Mouse (Mus musculus) hindbrain, postnatal 0 days (tissue): ENCODE measurements around the gene Abcd4. TPM values are rescaled to one million over a fixed set of nuclear protein-coding genes. Genes with fewer than 3 reads are reported as not detected.

ENCODE experiments used
- ATAC-seq: fragments of 200-750 bp; cut with Nextera tagmentation; 2 replicates; pipeline ENCODE4 v1.8.0; 2017; ENCODE audit warnings: mild to moderate bottlenecking, moderate TSS enrichment, moderate library complexity
- DNase-seq: peaks from one replicate; pipeline ENCODE4 v3.0.0-alpha.2; 2015; ENCODE audit warnings: low spot score
- H3K27ac ChIP-seq: fragments of 300-500 bp; sonication (generic); 2 replicates; pipeline ENCODE4 v1.5.1; 2014; ENCODE audit warnings: mild to moderate bottlenecking
- H3K27me3 ChIP-seq: fragments of 300-500 bp; sonication (generic); 2 replicates; pipeline ENCODE4 v1.6.1; 2014; ENCODE audit warnings: low read length, mixed read lengths; ENCODE audit not compliant: insufficient read depth
- H3K36me3 ChIP-seq: fragments of 300-500 bp; sonication (generic); 2 replicates; pipeline ENCODE4 v1.6.1; 2014; ENCODE audit warnings: low read length, mixed read lengths; ENCODE audit not compliant: insufficient read depth
- H3K4me1 ChIP-seq: fragments of 300-500 bp; sonication (generic); 2 replicates; pipeline ENCODE4 v1.6.1; 2014; ENCODE audit warnings: antibody characterized with exemption, low read length, mixed read lengths; ENCODE audit not compliant: insufficient read depth
- H3K4me2 ChIP-seq: fragments of 300-500 bp; sonication (generic); 2 replicates; pipeline ENCODE4 v1.6.1; 2014; ENCODE audit warnings: low read depth, mild to moderate bottlenecking, low read length, moderate library complexity, mixed read lengths
- H3K4me3 ChIP-seq: fragments of 300-500 bp; sonication (generic); 2 replicates; pipeline ENCODE4 v1.5.1; 2014; ENCODE audit warnings: low read length
- H3K9ac ChIP-seq: fragments of 300-500 bp; sonication (generic); replicated peaks from 2 replicates; pipeline ENCODE4 v1.6.1; 2014; ENCODE audit warnings: mild to moderate bottlenecking, low read length, moderate library complexity, mixed read lengths
- H3K9me3 ChIP-seq: fragments of 300-500 bp; sonication (generic); 2 replicates; pipeline ENCODE4 v1.6.1; 2016; ENCODE audit warnings: low read length, mixed read lengths
- CTCF ChIP-seq: IDR thresholded peaks from 2 replicates; pipeline ENCODE4 v1.5.1; 2016; ENCODE audit warnings: antibody characterized with exemption, control low read depth, low read depth
- WGBS: fragments of 180-500 bp; shearing (Covaris S2); extraction: QIAGEN DNeasy Blood & Tissue Kit; methylation state at CpG from one replicate; pipeline ENCODE4 v1.1.7; 2014; 5-methylcytosine and 5-hydroxymethylcytosine counted together
- polyA plus RNA-seq: library from polyadenylated mRNA; unstranded; fragments of >200 nt; fragmentation: Nextera tagmentation; extraction: Ambion mirVana; gene quantifications from 2 replicates; pipeline ENCODE4 v1.2.1, GENCODE M21; 2015
- total RNA-seq: library from RNA; depleted of rRNA; stranded (reverse); fragments of >200 nt; gene quantifications from 2 replicates; pipeline ENCODE4 v1.2.3, GENCODE M21; 2014; rRNA removed

The Abcd4 gene
- total RNA-seq (7.5 and 12.3 TPM in 2 replicates), polyA plus RNA-seq (9.2 and 10.9 TPM in 2 replicates)

GRCm38 (mm10) chr12:84616977-84617630, at the start of gene Abcd4:
Abcd4 (minus strand) TSS chr12:84617413.
- Histone ChIP-seq H3K27ac (peak within 1 kb of the TSS; percentile 51; the same call in 1 of the 2 replicates), H3K9ac (peak within 1 kb of the TSS; percentile 61), H3K4me1 (0 out of 2 replicates have a peak, but pooled peaks cover 3% of the 10 kb centered on the region), H3K9me3 (no peaks in the 10 kb centered on the region), H3K36me3 (no peaks in the 10 kb centered on the region), H3K27me3 (no peaks in the 10 kb centered on the region), H3K4me2 (peak within 1 kb of the TSS; percentile 67), H3K4me3 (peak within 1 kb of the TSS; percentile 79)
- peak; percentile 67 for TF ChIP-seq CTCF
- ATAC-seq, result peak; percentile 99
- 0% methylated on average over 34 of the region's 34 CpGs for WGBS
- peak; percentile 94 for DNase-seq

- no peak overlapping the region for H3K4me3 ChIP-seq
- no peaks in the 10 kb centered on the region for H3K36me3 ChIP-seq
- WGBS, result 9% methylated on average over 3 of the region's 3 CpGs
- TF ChIP-seq CTCF, result peak; percentile 98
- H3K9me3 ChIP-seq, result no peaks in the 10 kb centered on the region
- no peaks in the 10 kb centered on the region for H3K27me3 ChIP-seq
- ATAC-seq, result peak; percentile 69
- H3K4me1 ChIP-seq, result no peaks in the 10 kb centered on the region
- DNase-seq, result peak; percentile 78
- no peak overlapping the region for H3K4me2 ChIP-seq
- no peak overlapping the region for H3K9ac ChIP-seq
- H3K27ac ChIP-seq, result no peak overlapping the region
These were observed 36.7 kb upstream of the Abcd4 start for GRCm38 (mm10) chr12:84653912-84654311.

- ATAC-seq (no peak), DNase-seq (no peak)
- Histone ChIP-seq H3K9me3 (no peaks in the 10 kb centered on the region), H3K27me3 (no peaks in the 10 kb centered on the region), H3K4me2 (no peak overlapping the region), H3K4me1 (no peaks in the 10 kb centered on the region), H3K36me3 (no peaks in the 10 kb centered on the region), H3K4me3 (no peak overlapping the region), H3K27ac (no peak overlapping the region), H3K9ac (no peak overlapping the region)
- WGBS, result 73% methylated on average over 13 of the region's 13 CpGs
- no peak for TF ChIP-seq CTCF
These were observed 33.0 kb upstream of the Abcd4 start for GRCm38 (mm10) chr12:84650234-84650633.

GRCm38 (mm10) chr12:84640654-84641053, 23.4 kb upstream of the Abcd4 start, which contains the start of gene Vrtn:
Vrtn (plus strand) TSS chr12:84641019.
- no peaks in the 10 kb centered on the region for H3K4me1 ChIP-seq
- H3K4me3 ChIP-seq, result no peak within 1 kb of the TSS
- WGBS, result 7% methylated on average over 9 of the region's 9 CpGs
- no peak for ATAC-seq
- H3K27ac ChIP-seq, result no peak within 1 kb of the TSS
- H3K9ac ChIP-seq, result no peak within 1 kb of the TSS
- peaks cover 27% of the 10 kb centered on the region for H3K27me3 ChIP-seq
- no peaks in the 10 kb centered on the region for H3K36me3 ChIP-seq
- no peak for DNase-seq
- H3K4me2 ChIP-seq, result no peak within 1 kb of the TSS
- H3K9me3 ChIP-seq, result no peaks in the 10 kb centered on the region
- no peak for TF ChIP-seq CTCF

- 10% methylated on average over 6 of the region's 6 CpGs for WGBS
- no peak for DNase-seq
- no peak for TF ChIP-seq CTCF
- Histone ChIP-seq H3K4me1 (no peaks in the 10 kb centered on the region), H3K27me3 (peaks cover 27% of the 10 kb centered on the region), H3K27ac (no peak overlapping the region), H3K4me2 (no peak overlapping the region), H3K9me3 (no peaks in the 10 kb centered on the region), H3K36me3 (no peaks in the 10 kb centered on the region), H3K9ac (no peak overlapping the region), H3K4me3 (no peak overlapping the region)
- no peak for ATAC-seq
These were observed 23.0 kb upstream of the Abcd4 start for GRCm38 (mm10) chr12:84640253-84640652.

GRCm38 (mm10) chr12:84631867-84632266, 14.7 kb upstream of the Abcd4 start:
- Histone ChIP-seq H3K36me3 (no peaks in the 10 kb centered on the region), H3K4me2 (no peak overlapping the region), H3K27me3 (no peaks in the 10 kb centered on the region), H3K4me1 (no peaks in the 10 kb centered on the region), H3K9me3 (no peaks in the 10 kb centered on the region), H3K4me3 (no peak overlapping the region), H3K9ac (no peak overlapping the region), H3K27ac (no peak overlapping the region)
- no peak for ATAC-seq
- TF ChIP-seq CTCF, result no peak
- no peak for DNase-seq
- 60% methylated on average over 3 of the region's 3 CpGs for WGBS

- Histone ChIP-seq H3K4me1 (0 out of 2 replicates have a peak, but pooled peaks cover 7% of the 10 kb centered on the region), H3K27me3 (no peaks in the 10 kb centered on the region), H3K4me2 (peak overlapping the region; percentile 40), H3K27ac (no peak overlapping the region), H3K4me3 (0 out of 2 replicates have a peak overlapping the region, but pooled peaks have one; percentile 3), H3K36me3 (no peaks in the 10 kb centered on the region), H3K9me3 (no peaks in the 10 kb centered on the region), H3K9ac (peak overlapping the region; percentile 30; the same call in 1 of the 2 replicates)
- TF ChIP-seq CTCF, result no peak
- DNase-seq (peak; percentile 35), ATAC-seq (0 out of 2 replicates have a peak, but pooled peaks have one; percentile 49)
- 6% methylated on average over 9 of the region's 9 CpGs for WGBS
These were observed 7.9 kb upstream of the Abcd4 start for GRCm38 (mm10) chr12:84625116-84625515.
